Mouse (Mus musculus): Measurements from ENCODE around the gene Tcf20.

- TF ChIP-seq POLR2A (IDR thresholded peaks at IDR 0.05; ENCODE audit: extremely low read depth, insufficient read depth, low read length) (no peak), CTCF (IDR thresholded peaks at IDR 0.05; ENCODE audit: extremely low read depth, insufficient read depth, low read length) (no peak)
Observed at GRCm38 (mm10) chr15:82898740-82899675, 88.7 kb downstream of the Tcf20 start.
